Mouse (Mus musculus) bone marrow, adult 2 months (tissue): ENCODE data around the gene Phf12.

ENCODE experiments used
- CTCF ChIP-seq: fragments of 200-500 bp; IDR thresholded peaks from 2 replicates; pipeline ENCODE4 v1.5.1; 2011; ENCODE audit warnings: low read length, control low read depth; ENCODE audit not compliant: control insufficient read depth, insufficient read depth
- POLR2A ChIP-seq: fragments of 200-500 bp; IDR thresholded peaks from 2 replicates; pipeline ENCODE4 v1.6.1; 2011; ENCODE audit warnings: low read depth, mild to moderate bottlenecking, control low read depth, low read length, borderline replicate concordance; ENCODE audit not compliant: control insufficient read depth

- no peak for TF ChIP-seq CTCF
- TF ChIP-seq POLR2A = no peak
Measured at GRCm38 (mm10) chr11:78071938-78072337, 89.4 kb downstream of the Phf12 start.
